Mouse (Mus musculus): ENCODE measurements around the gene Hoxc13.

DNA sequence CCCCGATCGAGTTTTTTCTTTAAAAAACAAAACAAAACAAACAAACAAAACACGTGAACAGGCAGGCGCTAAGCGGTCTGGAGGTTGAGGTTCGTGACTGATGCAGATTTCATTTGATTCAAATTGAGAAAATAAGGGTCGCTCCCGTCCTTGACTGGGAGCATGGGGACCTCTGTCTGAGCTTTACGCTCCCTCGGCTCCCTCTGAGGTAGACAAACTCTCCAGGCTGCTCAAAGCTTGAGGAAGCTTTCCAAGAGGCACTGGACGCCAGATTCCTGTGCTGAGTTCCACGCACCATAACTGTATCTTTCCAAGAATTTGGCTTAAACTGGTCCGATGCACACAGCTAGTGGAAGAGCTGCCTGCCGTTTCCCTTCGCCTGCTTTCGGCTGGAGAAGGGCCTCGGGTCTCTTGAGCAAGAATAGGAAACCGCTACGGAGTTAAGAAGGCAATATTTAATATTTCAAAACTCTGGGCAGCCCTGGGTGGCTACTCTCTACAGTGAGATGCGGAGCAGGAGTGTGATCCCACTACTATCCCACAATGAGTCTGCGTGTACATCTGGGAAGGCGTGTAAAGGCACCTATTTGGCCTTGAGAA is 10.3 kb upstream of the Hoxc13 start:
- TF ChIP-seq CTCF (IDR thresholded peaks at IDR 0.05; ENCODE audit: control insufficient read depth, insufficient read depth, insufficient read length) (no peak), MAX (IDR thresholded peaks at IDR 0.05) (no peak), USF1 (IDR thresholded peaks at IDR 0.05; ENCODE audit: low read depth) (no peak), FOSL1 (IDR thresholded peaks at IDR 0.05; ENCODE audit: insufficient read depth, low read length, poor library complexity, severe bottlenecking) (no peak)

Measured in C2C12 (cell line).